Mouse (Mus musculus) urinary bladder, postnatal 25 days (tissue): Measurements from ENCODE around the gene Cmtm4.
"Not testable (repeated sequence)": the region's sequence is repeated elsewhere in the genome, so short reads cannot be mapped to it uniquely, and the experiment has no call there.

Experiments used
- DNase-seq: peaks from one replicate; pipeline ENCODE4 v3.0.0; 2022; ENCODE audit warnings: low spot score

The Cmtm4 gene

DNA sequence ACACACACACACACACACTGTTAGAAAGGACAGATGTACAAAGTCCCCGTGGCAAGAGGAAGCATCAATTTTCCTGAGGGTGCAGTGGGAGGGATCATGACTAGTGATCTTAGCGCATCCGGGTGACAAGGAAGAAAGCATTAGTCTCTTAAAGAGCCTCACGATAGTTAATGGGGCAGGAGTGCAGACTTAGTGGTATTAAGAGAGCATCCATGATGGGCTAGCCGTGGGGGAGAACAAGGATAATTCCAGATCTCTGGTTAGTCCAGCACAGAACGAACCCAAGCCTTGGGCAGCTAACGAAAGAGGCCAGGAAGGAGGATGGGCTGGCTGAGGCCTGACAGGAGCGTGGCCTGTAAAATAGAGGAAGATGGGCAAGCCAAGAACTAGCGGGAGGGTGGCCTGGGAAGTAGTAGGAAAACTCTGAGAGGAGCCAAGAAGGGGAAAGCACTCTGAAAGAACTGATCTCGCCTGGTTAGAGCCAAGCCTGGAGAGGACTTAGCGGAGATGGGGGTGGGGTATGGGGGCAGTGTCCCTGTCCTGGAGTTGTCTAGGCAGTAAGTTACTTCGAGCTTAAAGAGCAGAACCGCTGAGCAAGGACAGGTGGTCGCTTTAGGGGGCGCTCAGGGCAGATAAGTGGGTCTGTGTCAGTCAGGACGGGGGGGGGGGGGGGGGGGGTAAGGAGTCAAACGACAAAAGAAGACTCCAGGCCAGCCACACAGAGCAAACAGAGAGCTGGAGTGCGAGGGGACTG is 56.2 kb downstream of the Cmtm4 start, which contains the start of gene Cmtm3:
TSS of gene Cmtm3 (plus strand) at position 182 of the 754 bp plus-strand sequence.
- no peak for DNase-seq

DNA sequence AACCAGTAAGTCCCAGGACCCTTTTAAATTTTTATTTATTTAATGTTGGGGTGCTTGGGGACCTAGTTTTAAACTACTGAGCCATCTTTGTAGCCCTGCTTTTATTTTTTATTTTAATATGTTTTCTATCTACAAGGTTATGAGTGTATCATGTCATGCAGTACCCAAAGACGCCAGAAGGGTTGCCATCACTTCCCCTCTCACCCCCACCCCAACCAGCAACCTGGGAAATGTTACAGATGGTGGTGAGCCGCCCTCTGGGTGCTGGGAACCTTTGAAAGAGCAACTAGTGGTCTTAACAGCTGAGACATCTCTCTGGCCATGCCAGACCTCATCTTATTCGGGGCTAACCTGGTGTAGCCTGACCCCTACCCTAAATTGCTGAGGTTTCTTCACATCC is 57.7 kb downstream of the Cmtm4 start:
- no peak for DNase-seq

DNA sequence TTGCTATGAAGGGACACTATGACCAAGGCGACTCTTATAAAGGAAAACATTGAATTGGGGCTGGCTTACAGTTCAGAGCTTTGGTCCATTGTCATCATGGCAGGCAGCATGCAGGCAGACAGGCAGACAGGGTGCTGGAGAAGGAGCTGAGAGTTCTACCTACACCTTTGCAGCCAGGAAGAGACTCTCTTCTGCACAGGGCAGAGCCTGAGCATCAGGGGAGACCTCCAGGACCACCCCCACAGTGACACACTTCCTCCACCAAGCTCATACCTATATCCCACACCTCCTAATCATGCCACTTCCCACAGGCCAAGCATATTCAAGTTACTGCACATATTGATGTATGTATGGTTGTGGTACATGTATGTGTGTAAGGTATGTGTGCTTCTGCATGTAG is 58.8 kb downstream of the Cmtm4 start:
- no peak for DNase-seq

GRCm38 (mm10) chr8:104334196-104334595 is 61.4 kb downstream of the Cmtm4 start:
- DNase-seq = no peak

- DNase-seq = no peak
Observed at GRCm38 (mm10) chr8:104333786-104334185, 61.8 kb downstream of the Cmtm4 start.

- no peak for DNase-seq
Observed at GRCm38 (mm10) chr8:104332665-104333631, 62.7 kb downstream of the Cmtm4 start.

DNA sequence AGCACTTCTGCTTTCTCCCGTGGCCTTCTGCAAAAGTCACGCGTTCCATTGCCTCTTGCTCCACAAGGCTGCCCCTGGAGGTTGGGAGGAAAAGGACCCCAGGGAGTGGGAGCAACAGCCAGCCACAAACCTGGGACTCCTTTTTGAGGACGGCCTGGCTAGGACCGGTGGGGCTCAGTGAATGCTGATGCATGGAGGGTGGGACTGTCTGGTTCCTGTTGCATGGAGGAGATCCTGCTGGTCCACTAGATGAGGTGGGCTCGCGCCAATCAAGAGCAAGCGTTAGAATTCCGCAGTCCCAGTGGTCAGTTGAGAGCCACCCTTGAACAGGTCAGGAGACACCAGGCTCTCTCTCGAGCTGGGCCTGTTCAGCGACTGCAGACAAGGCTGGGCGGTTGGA is 73.7 kb downstream of the Cmtm4 start, which contains the start of gene Cmtm2b:
TSS of gene Cmtm2b (plus strand) at position 301 of the 400 bp plus-strand sequence.
- not testable (repeated sequence) for DNase-seq

DNA sequence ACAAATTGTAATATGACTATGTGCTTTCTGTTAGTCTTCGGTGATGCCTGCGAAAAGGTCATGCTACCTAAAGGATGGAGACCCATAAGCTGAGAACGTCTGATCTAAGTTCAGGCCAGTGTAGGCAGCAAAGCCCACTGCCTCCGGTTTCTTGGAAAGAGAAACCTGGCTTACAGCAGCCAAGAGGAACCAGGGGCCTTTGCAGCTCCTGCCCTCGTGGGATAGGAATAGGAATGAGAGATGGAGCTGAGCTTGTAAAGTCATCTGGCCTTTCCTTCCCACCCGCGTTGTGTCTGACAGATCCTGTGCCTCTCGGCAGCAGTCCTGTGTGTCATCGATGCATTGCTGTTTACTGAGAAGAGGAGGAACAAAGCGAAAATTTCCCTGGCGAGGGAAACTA is 74.3 kb downstream of the Cmtm4 start, which contains the start of gene Gm11020:
TSS of gene Gm11020 (plus strand) at position 301 of the 400 bp plus-strand sequence.
- DNase-seq = not testable (repeated sequence)

DNA sequence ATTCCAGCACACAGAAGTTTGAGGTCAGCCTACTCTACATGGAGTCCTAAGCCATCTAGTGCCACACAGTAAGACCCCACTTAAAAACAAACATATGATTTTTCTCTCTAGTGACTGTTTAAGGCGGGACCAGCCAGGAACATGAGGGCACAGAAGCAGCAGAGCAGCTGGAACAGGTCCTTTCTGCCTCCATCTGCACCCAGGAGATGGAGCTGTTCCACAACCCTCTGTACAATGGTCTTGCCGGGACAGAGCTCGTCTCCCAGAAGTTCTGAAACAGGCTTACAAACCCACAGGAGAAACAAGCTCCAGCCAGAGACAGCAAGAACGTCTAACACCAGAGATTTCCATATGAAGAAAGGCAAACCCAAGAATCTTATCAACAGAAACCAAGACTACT is 82.3 kb downstream of the Cmtm4 start:
- no peak for DNase-seq

DNA sequence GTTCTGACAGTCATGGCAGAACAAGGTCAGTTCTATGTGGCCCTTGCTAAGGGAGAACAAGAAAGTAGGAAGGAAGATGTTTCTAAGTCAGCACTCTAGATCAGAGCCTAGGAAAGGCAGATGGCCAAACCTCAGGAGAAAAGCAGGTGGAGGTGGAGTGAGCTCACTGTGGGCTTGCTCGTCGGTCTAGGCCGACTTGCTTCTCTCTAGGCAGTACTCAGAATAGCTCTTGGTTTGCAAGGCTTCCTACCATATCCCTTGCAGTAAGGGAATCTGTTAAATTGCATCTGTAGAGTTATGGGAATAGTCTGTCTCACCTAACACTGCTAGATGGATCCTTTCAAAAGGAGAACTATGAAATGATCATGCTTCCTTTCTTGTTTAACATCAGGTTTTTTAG is 83.6 kb downstream of the Cmtm4 start:
- DNase-seq = not testable (repeated sequence)

GRCm38 (mm10) chr8:104309441-104310155 is 86.0 kb downstream of the Cmtm4 start, which contains the start of the genes Gm45711 and Cmtm1:
Gene Gm45711, minus strand, starts transcription at chr8:104310081.
Gene Cmtm1, minus strand, starts transcription at chr8:104310145.
- not testable (repeated sequence) for DNase-seq

GRCm38 (mm10) chr8:104308341-104308740 is 87.3 kb downstream of the Cmtm4 start:
- DNase-seq = not testable (repeated sequence)

DNA sequence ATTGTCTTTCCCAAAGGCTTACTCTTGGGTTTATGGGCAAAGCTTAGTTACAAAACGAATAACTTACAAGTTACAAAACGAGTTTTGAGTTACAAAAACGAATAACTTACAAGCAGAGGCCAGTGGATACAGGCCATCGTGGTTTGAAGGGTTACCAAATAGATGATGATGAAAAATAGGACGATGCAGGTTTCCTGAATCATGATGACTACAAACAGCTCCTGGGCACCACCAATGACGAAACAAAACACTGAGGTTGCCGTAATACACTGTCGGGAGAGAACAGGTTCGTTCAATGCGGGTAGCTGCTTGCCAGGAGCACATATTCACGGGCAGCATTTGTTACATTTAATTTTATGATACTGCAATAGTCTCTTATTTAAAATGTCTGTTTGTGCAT is 90.6 kb downstream of the Cmtm4 start:
- no peak for DNase-seq

DNA sequence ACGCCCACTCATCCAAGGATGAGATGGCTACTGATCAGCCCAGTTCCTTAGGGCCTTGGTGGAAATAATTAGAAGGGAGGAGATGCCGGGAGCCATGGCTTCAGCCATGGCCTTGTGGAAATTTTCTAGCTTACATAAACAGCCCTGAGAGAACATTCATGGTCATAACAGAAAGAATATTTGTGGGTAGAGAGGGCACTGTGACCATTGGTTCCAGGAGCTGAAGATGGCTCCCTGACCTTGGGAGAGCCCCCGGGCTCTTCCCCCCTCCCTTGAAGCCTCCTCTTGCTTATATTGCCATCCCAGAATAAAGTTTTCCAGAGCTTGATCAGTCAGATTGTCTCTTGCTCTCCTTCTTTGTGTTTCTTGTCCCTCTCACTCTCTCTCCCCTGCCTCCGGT is 93.1 kb downstream of the Cmtm4 start:
- DNase-seq = not testable (repeated sequence)

DNA sequence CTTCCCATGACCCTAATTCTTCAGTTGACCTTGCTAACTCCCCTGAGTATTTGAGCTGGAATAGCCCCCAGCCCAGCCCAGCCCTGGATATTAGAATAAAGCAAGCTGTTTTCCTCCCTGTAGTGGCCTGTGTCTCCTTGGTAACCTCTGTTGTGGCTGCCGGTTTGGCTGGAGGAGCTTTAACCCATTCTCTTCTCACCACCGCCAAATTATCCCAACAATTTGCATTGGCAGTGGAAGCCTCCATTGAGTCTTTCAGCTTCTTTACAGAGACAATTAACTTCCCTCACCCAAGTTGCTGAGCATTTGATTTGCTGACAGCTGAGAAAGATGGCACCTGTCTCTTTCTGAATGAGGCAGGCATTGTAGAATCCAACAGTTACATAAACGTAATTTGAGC is 94.0 kb downstream of the Cmtm4 start:
- not testable (repeated sequence) for DNase-seq
